Mouse (Mus musculus) spleen, adult 2 months (tissue): ENCODE measurements around the gene Ccdc141.

Experiments used
- CTCF ChIP-seq: fragments of 200-500 bp; IDR thresholded peaks from 2 replicates; pipeline ENCODE4 v1.5.1; 2011; ENCODE audit warnings: mild to moderate bottlenecking, inconsistent platforms; ENCODE audit not compliant: insufficient read depth, insufficient read length, insufficient replicate concordance; ENCODE audit errors: extremely low read depth
- POLR2A ChIP-seq: fragments of 200-500 bp; IDR thresholded peaks from 2 replicates; pipeline ENCODE4 v1.6.1; 2011; ENCODE audit warnings: low read depth, low read length, inconsistent platforms

GRCm38 (mm10) chr2:77074373-77074772 is 96.1 kb downstream of the Ccdc141 start:
- no peak for TF ChIP-seq CTCF
- no peak for TF ChIP-seq POLR2A
